In genomic region chr5:66367641-66368040, GRCm38 (mm10) we compare ENCODE assay signal across 14 mouse cellular contexts.
DNase-seq lines count a peak whose midpoint lies in the region; ATAC-seq lines count a peak whose summit lies in the region.
"Had no signal": no experiment of that assay in that cellular context is flagged by ENCODE, and none has a peak within 500 bp of the region (broad histone marks: within the 10 kb centered on the region; RNA-seq: fewer than 3 reads in every experiment).

No protein-coding gene starts in this region.

- H3K9me3 ChIP-seq in forebrain, embryonic 14.5 days (replicated peaks; ENCODE audit: control insufficient read depth, low read length): no peaks in the 10 kb centered on the region
- H3K9me3 ChIP-seq in limb, embryonic 11.5 days (ENCODE audit: control insufficient read depth, low read length): no peaks in the 10 kb centered on the region
- no peaks in the 10 kb centered on the region for H3K9me3 ChIP-seq in neural tube, embryonic 11.5 days (ENCODE audit: control insufficient read depth, low read length)
- no peaks in the 10 kb centered on the region for H3K9me3 ChIP-seq in kidney, embryonic 16.5 days (ENCODE audit: low read length)

- H3K4me2 ChIP-seq in forebrain, embryonic 14.5 days (ENCODE audit: low read length): no peak overlapping the region
- H3K4me2 ChIP-seq in limb, embryonic 11.5 days (ENCODE audit: low read depth, severe bottlenecking): no peak overlapping the region
- H3K4me2 ChIP-seq in neural tube, embryonic 11.5 days (ENCODE audit: low read depth): no peak overlapping the region
- no peak overlapping the region for H3K4me2 ChIP-seq in kidney, embryonic 16.5 days (replicated peaks; ENCODE audit: low read depth, low read length)

- H3K4me1 ChIP-seq in forebrain, embryonic 14.5 days (ENCODE audit: control insufficient read depth, insufficient read depth, low read length): peaks cover 4% of the 10 kb centered on the region; the same call in 1 of the 2 replicates
- peaks cover 12% of the 10 kb centered on the region for H3K4me1 ChIP-seq in limb, embryonic 11.5 days (ENCODE audit: control insufficient read depth, insufficient read depth, low read length)
- 0 out of 2 replicates have a peak, but pooled peaks cover 7% of the 10 kb centered on the region for H3K4me1 ChIP-seq in neural tube, embryonic 11.5 days (ENCODE audit: control insufficient read depth, insufficient read depth, low read length)
- H3K4me1 ChIP-seq in kidney, embryonic 16.5 days (ENCODE audit: insufficient read depth, low read length): peaks cover 34% of the 10 kb centered on the region

- no peaks in the 10 kb centered on the region for H3K27me3 ChIP-seq in forebrain, embryonic 14.5 days (replicated peaks; ENCODE audit: control insufficient read depth, insufficient read depth, low read length)
- no peaks in the 10 kb centered on the region for H3K27me3 ChIP-seq in limb, embryonic 11.5 days (ENCODE audit: control insufficient read depth, insufficient read depth, low read length)
- no peaks in the 10 kb centered on the region for H3K27me3 ChIP-seq in neural tube, embryonic 11.5 days (ENCODE audit: control insufficient read depth, insufficient read depth, low read length)
- H3K27me3 ChIP-seq in kidney, embryonic 16.5 days (ENCODE audit: insufficient read depth, low read length): no peaks in the 10 kb centered on the region

- ATAC-seq in forebrain, embryonic 14.5 days: peak; percentile 81
- ATAC-seq in limb, embryonic 11.5 days (ENCODE audit: insufficient number of reproducible peaks, low FRiP score, low TSS enrichment, low read depth): peak; percentile 58; the same call in 1 of the 2 replicates
- peak; percentile 80 for ATAC-seq in neural tube, embryonic 11.5 days (ENCODE audit: insufficient read depth, low FRiP score, low TSS enrichment)
- no peak for ATAC-seq in kidney, embryonic 16.5 days (ENCODE audit: low FRiP score, low TSS enrichment)

- DNase-seq in embryo, embryonic 10 days (ENCODE audit: low spot score): peak; percentile 47
- no peak for DNase-seq in embryo, embryonic 9.5 days (ENCODE audit: extremely low spot score)
- peak; percentile 74 for DNase-seq in forebrain, embryonic 14.5 days (ENCODE audit: low spot score)
- DNase-seq in limb, embryonic 11.5 days (ENCODE audit: low spot score): peak; percentile 63
- peak; percentile 54 for DNase-seq in neural tube, embryonic 11.5 days (ENCODE audit: low spot score)
- no peak for DNase-seq in kidney, adult 18-20 months
- no peak for DNase-seq in cerebellum, postnatal 36 days
- DNase-seq: adrenal gland, adult 8-10 months; gastrocnemius, postnatal 25 days; heart, postnatal 10 days; lung, postnatal 4 days; spleen, adult 18-20 months had no signal

- WGBS in forebrain, embryonic 14.5 days: 54% methylated on average over 11 of the region's 11 CpGs
- 41% methylated on average over 11 of the region's 11 CpGs for WGBS in limb, embryonic 11.5 days
- 53% methylated on average over 11 of the region's 11 CpGs for WGBS in neural tube, embryonic 11.5 days
- WGBS in kidney, embryonic 16.5 days: 50% methylated on average over 11 of the region's 11 CpGs

- no peaks in the 10 kb centered on the region for H3K36me3 ChIP-seq in forebrain, embryonic 14.5 days (ENCODE audit: control insufficient read depth, insufficient read depth, low read length)
- H3K36me3 ChIP-seq in limb, embryonic 11.5 days (ENCODE audit: control insufficient read depth, insufficient read depth, low read length): no peaks in the 10 kb centered on the region
- H3K36me3 ChIP-seq in neural tube, embryonic 11.5 days (ENCODE audit: control insufficient read depth, insufficient read depth, low read length): no peaks in the 10 kb centered on the region
- peaks cover 6% of the 10 kb centered on the region; the same call in 1 of the 2 replicates for H3K36me3 ChIP-seq in kidney, embryonic 16.5 days (ENCODE audit: insufficient read depth, low read length)

- no peak overlapping the region for H3K4me3 ChIP-seq in forebrain, embryonic 14.5 days (ENCODE audit: low read depth, low read length)
- H3K4me3 ChIP-seq in limb, embryonic 11.5 days (ENCODE audit: low read depth, low read length): no peak overlapping the region
- no peak overlapping the region for H3K4me3 ChIP-seq in neural tube, embryonic 11.5 days (ENCODE audit: low read depth, low read length)
- H3K4me3 ChIP-seq in kidney, embryonic 16.5 days (ENCODE audit: low read length): no peak overlapping the region

- 0 out of 2 replicates have a peak overlapping the region, but pooled peaks have one; percentile 29 for H3K9ac ChIP-seq in forebrain, embryonic 14.5 days (ENCODE audit: low read length)
- H3K9ac ChIP-seq in limb, embryonic 11.5 days (ENCODE audit: low read length): no peak overlapping the region
- H3K9ac ChIP-seq in neural tube, embryonic 11.5 days (ENCODE audit: low read length): no peak overlapping the region
- no peak overlapping the region for H3K9ac ChIP-seq in kidney, embryonic 16.5 days (replicated peaks; ENCODE audit: low read length)

- H3K27ac ChIP-seq in forebrain, embryonic 14.5 days (ENCODE audit: low read depth, low read length): peak overlapping the region; percentile 27; the same call in 1 of the 2 replicates
- no peak overlapping the region; the same call in 1 of the 2 replicates for H3K27ac ChIP-seq in limb, embryonic 11.5 days (replicated peaks; ENCODE audit: low read depth, low read length)
- H3K27ac ChIP-seq in neural tube, embryonic 11.5 days (ENCODE audit: low read depth, low read length): no peak overlapping the region
- H3K27ac ChIP-seq in kidney, embryonic 16.5 days (ENCODE audit: low read length): no peak overlapping the region
- H3K27ac ChIP-seq: kidney, postnatal 0 days had no signal

Comparison
In these comparisons a context has a peak if more than half of its experiments do, and no peak if none do; other contexts are left out.
1. DNase-seq: peak in embryo, embryonic 10 days (single experiment), forebrain, embryonic 14.5 days (single experiment), limb, embryonic 11.5 days (single experiment) and neural tube, embryonic 11.5 days (single experiment); none in embryo, embryonic 9.5 days (single experiment), kidney, adult 18-20 months (single experiment) and cerebellum, postnatal 36 days (0 of 2).